Mouse (Mus musculus) T-helper 17 cell (primary cell): ENCODE results near the gene 2810459M11Rik.

Experiments used
- in situ Hi-C, 2 experiments: fragments of 300-600 bp; cut with MboI, MseI; formaldehyde crosslinking; loops; 1 replicate in 1 of 2; 2 replicates in 1 of 2; pipeline ENCODE4 v1.15.1; 2025; ENCODE audit warnings: high pct_unique_total_duplicates in 2 of 2

The 2810459M11Rik gene

DNA sequence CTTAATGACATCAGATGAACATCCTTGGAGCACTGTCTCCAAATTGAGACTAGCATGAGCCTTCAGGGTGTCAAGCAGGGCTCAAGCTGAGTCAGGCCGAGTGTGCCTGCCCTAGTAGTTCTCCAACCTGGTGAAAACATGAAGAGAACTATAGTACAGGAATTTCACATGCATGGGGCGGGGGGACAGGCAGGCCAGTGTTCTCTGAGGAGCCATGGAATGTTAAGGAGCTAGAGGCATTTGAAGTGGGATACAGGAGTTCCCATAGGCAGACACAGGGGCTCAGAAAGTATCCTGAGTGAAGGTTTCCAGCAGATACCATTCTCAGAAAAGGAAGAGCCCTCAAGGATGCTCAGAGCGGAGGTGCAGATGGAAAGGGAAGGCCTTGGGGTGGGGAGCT lies 3.1 kb downstream of the 2810459M11Rik start:
- in situ Hi-C loops, result loop anchor here in 1 of 2 experiments (25.0 kb wide), 1 partner anchor 936 kb away; the partner anchor contains the start of genes A530032D15Rik and Gm10553

DNA sequence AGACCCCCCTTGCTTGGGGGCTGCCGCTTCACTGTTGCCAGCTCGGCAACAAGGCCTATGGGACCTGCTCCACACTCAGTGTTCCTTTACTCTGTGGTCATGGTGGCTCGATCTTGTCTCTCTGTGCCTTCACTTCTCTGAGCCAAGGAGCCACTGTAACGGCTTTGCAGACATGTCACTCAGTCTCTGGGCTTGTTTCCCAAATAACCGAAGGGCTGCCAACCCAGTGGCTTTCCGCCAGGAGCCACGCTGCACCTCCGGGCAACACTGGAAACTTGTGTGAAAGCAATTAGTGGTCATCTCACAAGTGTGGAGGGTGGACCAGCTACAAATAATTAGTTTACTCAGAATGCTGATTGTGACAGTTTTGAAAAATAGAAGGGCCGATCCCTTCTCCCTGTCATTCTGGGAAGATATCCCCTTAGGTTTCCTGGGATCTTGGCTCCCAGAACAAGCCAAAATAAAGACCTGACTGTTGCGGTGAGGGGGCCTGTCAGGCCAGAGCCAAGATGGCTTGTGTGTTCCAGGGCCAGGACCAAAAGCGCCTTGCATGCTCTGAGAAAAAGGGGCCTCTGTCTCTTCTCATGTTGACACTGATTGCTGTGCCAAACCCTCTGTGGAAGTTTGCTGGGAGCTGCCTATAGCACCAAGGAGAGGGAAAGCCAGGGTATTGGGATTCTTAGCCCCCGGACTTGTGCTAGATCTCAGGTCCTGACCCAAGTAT lies 7.7 kb downstream of the 2810459M11Rik start:
- in situ Hi-C loops, result no loop called here

DNA sequence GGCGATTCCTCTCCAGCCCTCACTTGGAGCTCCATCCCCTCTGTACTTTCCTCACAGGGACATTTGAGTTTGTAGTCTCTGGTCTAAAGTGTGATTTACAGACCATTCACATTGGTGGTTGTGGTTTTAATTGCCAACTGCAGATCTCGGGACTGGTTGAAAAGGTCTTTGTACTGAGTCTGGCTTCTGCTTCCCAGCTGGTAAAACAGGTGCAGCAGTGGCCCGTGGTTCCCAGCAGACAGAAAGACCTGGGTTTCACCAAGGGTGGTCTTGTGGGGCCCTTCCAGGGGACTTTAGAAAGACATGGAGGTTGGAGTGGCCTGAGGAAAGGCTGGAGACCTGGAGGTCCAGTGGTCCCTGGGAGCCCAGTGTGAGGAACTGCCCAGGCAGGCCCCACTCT lies 9.3 kb downstream of the 2810459M11Rik start:
- in situ Hi-C loops, result no loop called here

DNA sequence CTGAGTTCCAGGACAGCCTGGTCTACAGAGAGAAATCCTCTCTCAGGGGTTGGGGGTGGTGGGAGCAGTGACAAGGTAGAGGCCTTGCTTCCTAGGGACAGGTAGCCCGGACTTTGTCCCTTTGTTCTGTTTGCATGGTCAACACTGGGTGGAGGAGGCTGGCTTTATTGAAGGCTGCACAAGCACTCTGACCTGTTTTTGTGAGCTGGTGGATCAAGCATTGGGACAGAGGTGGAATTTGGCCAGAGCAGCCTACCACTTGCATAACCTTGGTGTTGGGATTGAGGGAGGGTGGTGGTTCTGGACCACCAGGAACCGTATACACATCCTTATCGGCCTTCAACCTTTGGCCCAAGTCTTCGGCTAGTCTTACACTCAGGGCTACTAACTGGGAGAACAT lies 10.6 kb downstream of the 2810459M11Rik start:
- in situ Hi-C loops, result no loop called here

DNA sequence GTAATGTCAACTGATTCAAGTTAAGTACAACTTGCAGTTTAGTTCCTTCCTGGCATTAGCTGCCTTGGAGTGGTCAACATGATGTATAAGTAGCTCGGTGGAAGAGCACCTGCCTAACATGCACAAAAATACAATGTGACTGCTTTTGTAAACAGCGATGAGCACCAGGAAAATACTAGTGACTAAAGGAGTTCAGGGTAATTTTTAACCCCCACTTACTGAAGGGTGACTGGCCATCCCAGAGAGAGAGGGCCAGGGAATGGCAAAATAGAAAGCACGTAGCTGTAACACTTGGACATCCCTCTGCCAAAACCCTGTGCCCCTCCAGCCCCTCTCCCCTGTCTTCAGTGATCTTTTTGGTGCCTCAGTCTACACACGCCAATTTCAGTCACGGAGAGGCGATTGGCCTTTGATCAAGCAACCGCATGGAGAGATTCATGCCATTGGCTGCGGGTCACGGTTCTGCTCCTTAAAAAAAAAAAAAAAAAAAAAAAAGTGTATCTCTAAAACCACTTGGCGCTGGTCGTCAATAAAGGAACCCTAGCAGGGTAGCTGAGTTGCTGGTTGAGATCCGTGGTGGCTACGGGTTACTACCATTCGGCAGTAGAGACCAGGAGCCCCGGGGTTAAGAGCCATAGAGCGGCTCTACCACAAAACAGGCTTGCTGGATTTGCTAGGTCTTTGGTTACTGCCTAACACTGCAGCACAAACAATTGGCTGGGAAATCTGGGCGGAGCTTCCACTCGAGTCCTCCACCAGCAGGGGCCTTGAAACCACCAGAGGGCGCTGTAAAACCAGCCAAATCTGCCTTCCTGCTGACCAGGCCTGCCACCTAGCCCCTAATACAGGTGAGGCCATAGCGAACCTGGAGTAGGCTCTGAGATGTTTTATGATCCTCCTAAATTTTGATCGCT lies 13.4 kb downstream of the 2810459M11Rik start:
- in situ Hi-C loops, result no loop called here

DNA sequence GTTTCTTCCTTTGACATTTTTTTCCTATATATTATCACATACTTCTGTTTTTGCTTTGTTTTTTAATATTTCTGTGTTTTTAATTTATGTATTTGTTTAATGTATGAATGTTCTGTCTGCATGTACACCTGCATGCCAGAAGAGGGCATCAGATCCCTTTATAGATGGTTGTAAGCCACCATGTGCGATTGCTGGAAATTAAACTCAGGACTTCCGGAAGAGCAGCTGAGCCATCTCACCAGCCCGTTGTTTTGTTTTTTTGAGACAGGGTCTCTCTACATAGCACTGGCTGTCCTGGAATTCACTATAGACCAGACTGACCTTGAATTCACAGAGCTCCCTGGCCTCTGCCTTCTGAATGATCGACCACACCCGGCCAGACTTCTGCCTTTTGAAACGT lies 16.9 kb downstream of the 2810459M11Rik start:
- in situ Hi-C loops, result loop anchor here in 1 of 2 experiments (5.0 kb wide), 1 partner anchor 90 kb away; the partner anchor contains the start of gene Armc9

DNA sequence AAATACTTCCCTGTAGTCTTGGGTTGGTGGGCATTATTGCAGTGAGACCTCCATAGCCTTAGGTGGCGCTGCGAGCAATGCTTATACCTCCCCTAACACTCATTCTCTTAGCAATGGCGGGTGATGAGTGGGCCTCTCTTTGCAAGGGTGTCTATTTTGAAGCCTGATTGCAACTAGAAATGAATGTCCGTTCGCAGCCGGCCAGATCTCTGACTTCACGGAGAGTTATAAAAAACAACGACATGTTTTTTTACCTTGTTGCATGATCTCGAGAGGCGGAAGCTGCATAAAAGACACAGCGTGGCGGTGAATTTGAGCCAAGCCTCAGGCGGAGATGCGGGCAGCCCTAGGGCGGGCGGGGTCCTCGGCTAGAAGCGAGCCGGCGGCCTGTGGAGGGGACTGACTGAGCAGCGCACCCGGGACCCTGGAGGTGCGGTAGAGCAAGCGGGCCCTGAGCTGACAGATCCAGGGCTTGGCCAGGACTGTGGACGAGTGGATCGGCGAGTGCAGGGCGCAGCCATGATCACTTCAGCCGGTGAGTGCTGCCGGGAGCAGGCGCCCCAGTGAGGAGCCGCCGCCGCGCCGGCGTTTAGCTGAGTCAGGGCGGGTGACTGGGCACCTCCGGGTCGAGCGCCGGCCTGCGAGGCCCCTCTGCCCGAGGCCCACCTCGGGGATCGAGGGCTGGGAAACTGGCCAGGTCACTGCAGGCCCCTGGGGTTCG lies 18.8 kb downstream of the 2810459M11Rik start, which contains the start of gene Psmd1:
Psmd1 (plus strand) TSS at position 117 of the 721 bp plus-strand sequence.
- in situ Hi-C loops, result loop anchor here in 1 of 2 experiments (5.0 kb wide), 1 partner anchor 88 kb away; the partner anchor contains the start of gene Armc9

DNA sequence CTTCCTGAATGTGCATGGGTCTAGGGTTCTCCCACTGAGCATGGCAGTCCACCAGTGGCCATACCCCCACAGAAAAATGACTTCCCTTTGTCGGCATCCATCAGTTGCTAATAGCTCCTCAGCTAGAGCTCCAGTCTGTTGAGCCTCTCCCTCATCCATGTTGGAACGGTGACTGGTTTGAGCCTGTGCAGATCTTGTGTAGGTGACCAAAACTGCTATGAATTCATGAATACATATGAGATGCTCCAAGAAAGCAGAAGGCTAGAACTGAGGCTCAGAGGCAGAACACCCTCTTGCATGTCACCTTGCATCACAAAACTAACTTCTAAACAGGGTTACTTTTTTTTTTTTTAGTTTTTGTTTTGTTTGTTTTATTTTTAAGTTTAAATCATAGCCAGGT lies 30.9 kb downstream of the 2810459M11Rik start:
- in situ Hi-C loops, result no loop called here

DNA sequence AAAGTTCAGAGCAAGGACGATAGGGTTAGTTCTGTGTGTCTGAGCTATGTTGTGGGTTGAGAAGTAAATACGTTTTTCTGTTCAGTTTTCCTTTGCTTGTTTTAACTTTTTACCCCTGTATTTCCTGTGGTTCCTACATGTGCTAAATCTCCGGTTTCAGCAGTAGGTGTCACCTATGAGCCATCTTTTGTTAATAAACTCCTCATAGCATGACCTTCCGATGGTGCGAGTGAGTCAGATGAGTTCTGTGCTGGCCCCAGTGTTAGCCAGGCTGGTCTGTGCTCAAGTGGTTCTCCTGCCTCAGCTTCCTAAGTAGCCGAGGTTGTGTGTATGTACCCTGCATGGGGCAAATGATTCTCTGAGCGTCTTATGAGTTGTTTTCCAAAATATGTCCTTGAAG lies 48.8 kb downstream of the 2810459M11Rik start:
- in situ Hi-C loops, result no loop called here

DNA sequence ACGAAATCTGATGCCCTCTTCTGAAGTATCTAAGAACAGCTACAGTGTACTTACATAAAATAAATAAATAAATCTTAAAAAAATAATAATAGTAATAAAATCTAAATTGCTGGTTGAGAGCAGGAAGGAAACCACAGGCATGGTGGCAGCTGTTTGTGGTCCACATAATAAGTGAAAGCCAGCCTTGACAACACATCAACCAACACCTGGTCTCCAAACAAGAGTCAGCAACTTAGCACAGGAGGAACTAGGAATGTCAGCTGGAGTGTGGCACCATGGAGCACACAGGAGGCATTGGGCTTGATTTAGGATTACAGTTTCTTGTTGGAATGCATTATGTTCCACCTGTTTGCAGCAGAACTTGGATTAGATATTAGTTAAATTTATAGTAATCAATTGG lies 59.4 kb downstream of the 2810459M11Rik start:
- in situ Hi-C loops, result no loop called here
